Mouse (Mus musculus) hindbrain, embryonic 10.5 days (tissue): ENCODE measurements around the gene Samd14. TPM values are rescaled to one million over a fixed set of nuclear protein-coding genes. Genes with fewer than 3 reads are reported as not detected.
A peak's percentile ranks its signal among the peaks of the same experiment; 100 is the strongest.

Source experiments
- DNase-seq: peaks from one replicate; pipeline ENCODE4 v3.0.0-alpha.2; 2017; ENCODE audit warnings: low spot score
- H3K27ac ChIP-seq: fragments of 300-500 bp; sonication (generic); 2 replicates; pipeline ENCODE4 v1.5.1; 2016; ENCODE audit warnings: mild to moderate bottlenecking, moderate library complexity
- H3K27me3 ChIP-seq: fragments of 300-500 bp; sonication (generic); 2 replicates; pipeline ENCODE4 v1.6.1; 2016; ENCODE audit warnings: mild to moderate bottlenecking; ENCODE audit not compliant: poor library complexity, insufficient read depth, severe bottlenecking
- H3K36me3 ChIP-seq: fragments of 300-500 bp; sonication (generic); 2 replicates; pipeline ENCODE4 v1.6.1; 2016; ENCODE audit warnings: mild to moderate bottlenecking, moderate library complexity
- H3K4me1 ChIP-seq: fragments of 300-500 bp; sonication (generic); replicated peaks from 2 replicates; pipeline ENCODE4 v1.6.1; 2016; ENCODE audit warnings: mild to moderate bottlenecking
- H3K4me3 ChIP-seq: fragments of 300-500 bp; sonication (generic); 2 replicates; pipeline ENCODE4 v1.5.1; 2016; ENCODE audit warnings: mild to moderate bottlenecking, moderate library complexity
- H3K9me3 ChIP-seq: fragments of 300-500 bp; sonication (generic); 2 replicates; pipeline ENCODE4 v1.6.1; 2016; ENCODE audit warnings: mild to moderate bottlenecking, moderate library complexity
- WGBS: fragments of 180-500 bp; shearing (Covaris S2); methylation state at CpG from one replicate; pipeline ENCODE4 v1.1.7; 2016; 5-methylcytosine and 5-hydroxymethylcytosine counted together
- polyA plus RNA-seq: library from polyadenylated mRNA; unstranded; fragments of >200 nt; fragmentation: Nextera tagmentation; extraction: Ambion mirVana; gene quantifications from 2 replicates; pipeline ENCODE4 v1.2.1, GENCODE M21; 2016

Samd14 gene
- polyA plus RNA-seq, 1 experiment from 2014 or later, result 71.5 TPM

DNA sequence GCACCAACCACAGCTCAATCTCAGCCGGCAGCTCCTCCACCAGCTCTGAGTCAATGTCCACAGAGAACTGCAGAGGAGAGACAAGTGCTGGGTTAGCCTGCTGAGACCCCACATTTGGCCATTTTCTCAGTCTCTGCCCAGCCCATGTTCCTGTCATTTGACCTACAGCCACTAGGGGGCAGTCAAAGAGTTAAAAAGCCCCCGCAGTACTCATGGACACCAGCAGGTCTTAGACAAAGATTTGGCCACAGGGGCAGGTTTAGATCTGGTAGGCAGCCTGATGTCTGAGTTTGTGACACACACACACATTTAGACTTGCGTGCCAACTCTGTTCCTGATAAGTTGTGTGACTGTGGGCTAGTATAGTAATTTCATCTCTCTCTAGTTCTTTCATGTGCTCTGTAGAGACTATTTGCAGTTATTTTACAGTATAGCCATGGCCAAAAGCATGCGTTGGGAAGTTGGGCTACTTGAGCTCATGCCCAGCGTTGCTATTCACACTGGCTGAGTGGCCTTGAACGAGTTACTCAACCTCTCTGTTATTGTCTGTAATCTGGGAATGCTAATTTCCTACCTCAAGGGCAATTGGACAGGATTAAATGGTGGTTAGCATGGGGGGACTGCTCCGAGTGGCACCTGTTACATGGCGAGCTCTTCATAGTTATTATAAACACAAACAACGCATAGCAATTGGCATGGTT lies 37.5 kb downstream of the Samd14 start:
- Histone ChIP-seq H3K4me1 (peaks cover 4% of the 10 kb centered on the region; the same call in 1 of the 2 replicates), H3K27ac (no peak overlapping the region), H3K36me3 (no peaks in the 10 kb centered on the region), H3K9me3 (no peaks in the 10 kb centered on the region), H3K27me3 (0 out of 2 replicates have a peak, but pooled peaks cover 11% of the 10 kb centered on the region), H3K4me3 (no peak overlapping the region)
- WGBS, result 63% methylated on average over 9 of the region's 9 CpGs
- DNase-seq, result peak; percentile 62

DNA sequence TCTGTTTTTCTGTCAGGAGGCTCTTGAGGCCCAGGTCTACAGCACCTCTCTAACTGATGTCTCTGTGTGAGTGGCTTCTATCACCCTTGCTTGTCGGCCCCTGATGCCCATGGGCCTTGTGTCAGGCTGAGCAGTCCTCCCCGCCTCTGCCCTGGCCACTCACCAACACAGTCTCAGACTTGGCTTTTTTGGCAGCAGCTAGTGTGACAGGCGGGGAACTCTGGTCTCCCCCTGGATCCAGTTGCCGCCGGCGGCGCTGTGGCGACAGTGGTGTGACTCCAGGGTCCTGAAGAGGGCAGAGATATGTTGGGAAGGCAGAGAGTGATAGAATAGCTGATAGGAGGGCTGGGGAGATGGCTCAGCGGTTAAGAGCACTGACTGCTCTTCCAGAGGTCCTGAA lies 43.4 kb downstream of the Samd14 start:
- Histone ChIP-seq H3K36me3 (0 out of 2 replicates have a peak, but pooled peaks cover 7% of the 10 kb centered on the region), H3K9me3 (no peaks in the 10 kb centered on the region), H3K4me3 (no peak overlapping the region), H3K4me1 (peaks cover 8% of the 10 kb centered on the region), H3K27ac (no peak overlapping the region), H3K27me3 (peaks cover 26% of the 10 kb centered on the region)
- no peak for DNase-seq
- WGBS, result 80% methylated on average over 9 of the region's 9 CpGs

DNA sequence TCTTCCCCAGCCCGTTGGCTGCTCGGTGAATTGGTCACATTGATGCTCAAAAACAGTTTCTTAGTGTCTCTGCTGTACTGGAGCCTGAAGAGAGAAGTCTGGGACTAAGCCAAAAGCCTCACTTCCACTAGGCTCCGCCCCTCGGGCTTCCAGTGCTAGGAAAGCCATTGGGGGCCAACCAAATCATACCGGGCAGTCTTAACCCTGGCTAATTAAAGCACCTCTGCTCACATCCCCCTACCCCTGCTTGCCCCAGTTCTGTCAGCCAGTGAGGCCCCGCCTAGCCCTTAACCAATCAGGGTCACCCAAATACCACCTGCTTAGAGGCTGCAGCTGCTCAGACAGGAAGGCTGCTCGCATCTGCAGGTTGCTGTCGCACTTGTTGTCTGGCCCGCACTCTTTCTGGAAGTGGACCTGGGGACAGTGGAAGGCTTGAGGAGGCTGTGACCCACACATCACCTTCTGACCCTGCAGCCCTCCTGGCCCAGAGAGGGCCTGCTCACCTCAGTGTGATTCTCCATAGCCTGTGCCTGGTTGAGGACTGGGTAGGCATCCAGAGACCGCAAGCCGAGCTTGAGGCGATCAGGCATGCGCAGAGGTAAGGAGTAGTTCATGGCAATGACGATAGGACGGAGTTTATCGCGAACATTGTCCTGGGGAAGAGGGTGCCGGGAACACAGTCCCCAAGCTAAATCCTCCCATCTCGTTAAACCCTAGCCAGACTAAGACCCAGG lies 47.3 kb downstream of the Samd14 start:
- no peak for DNase-seq
- Histone ChIP-seq H3K4me1 (peaks cover 13% of the 10 kb centered on the region), H3K27ac (no peak overlapping the region), H3K27me3 (peaks cover 33% of the 10 kb centered on the region), H3K36me3 (peaks cover 14% of the 10 kb centered on the region; the same call in 1 of the 2 replicates), H3K4me3 (peak overlapping the region; percentile 12; the same call in 1 of the 2 replicates), H3K9me3 (no peaks in the 10 kb centered on the region)
- WGBS, result 27% methylated on average over 19 of the region's 19 CpGs

DNA sequence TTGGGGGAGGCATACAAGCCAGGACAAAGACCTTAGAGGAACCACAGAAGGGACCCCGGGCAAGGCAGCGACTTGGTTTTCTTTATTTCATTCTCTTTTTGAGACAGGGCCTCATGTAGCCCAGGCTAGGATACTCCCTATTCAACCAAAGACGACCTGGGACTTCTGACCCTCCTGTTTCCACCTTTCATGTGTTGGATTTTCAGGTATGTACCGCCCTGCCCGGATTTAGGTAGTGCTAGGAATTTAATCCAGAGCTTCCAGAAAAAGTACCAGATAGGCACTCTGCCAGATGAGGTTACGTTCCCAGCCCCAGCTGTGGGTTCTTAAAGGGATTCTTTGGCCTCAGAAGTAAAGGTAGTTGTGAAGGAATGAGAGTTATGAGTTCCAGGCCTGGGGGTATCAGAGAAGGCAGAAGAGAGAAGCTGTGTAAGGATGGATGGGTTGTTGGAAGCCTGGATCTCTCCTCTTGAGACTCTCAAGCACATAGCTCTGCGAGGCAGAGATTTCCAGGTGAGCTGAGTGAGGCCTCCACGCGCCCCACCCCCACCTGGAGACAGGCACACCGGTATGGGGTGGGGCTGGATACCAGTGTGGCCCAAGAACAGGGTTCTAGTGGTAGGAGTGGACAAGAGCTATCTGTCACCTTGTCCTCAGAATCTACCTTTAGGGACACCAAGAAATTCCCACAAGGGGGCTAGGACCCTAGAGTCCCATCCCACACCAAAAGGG lies 59.7 kb downstream of the Samd14 start:
- Histone ChIP-seq H3K27me3 (peaks cover 14% of the 10 kb centered on the region), H3K27ac (no peak overlapping the region; the same call in 1 of the 2 replicates), H3K4me1 (peaks cover 22% of the 10 kb centered on the region), H3K4me3 (no peak overlapping the region), H3K9me3 (no peaks in the 10 kb centered on the region), H3K36me3 (peaks cover 8% of the 10 kb centered on the region; the same call in 1 of the 2 replicates)
- 81% methylated on average over 10 of the region's 10 CpGs for WGBS
- DNase-seq, result no peak

DNA sequence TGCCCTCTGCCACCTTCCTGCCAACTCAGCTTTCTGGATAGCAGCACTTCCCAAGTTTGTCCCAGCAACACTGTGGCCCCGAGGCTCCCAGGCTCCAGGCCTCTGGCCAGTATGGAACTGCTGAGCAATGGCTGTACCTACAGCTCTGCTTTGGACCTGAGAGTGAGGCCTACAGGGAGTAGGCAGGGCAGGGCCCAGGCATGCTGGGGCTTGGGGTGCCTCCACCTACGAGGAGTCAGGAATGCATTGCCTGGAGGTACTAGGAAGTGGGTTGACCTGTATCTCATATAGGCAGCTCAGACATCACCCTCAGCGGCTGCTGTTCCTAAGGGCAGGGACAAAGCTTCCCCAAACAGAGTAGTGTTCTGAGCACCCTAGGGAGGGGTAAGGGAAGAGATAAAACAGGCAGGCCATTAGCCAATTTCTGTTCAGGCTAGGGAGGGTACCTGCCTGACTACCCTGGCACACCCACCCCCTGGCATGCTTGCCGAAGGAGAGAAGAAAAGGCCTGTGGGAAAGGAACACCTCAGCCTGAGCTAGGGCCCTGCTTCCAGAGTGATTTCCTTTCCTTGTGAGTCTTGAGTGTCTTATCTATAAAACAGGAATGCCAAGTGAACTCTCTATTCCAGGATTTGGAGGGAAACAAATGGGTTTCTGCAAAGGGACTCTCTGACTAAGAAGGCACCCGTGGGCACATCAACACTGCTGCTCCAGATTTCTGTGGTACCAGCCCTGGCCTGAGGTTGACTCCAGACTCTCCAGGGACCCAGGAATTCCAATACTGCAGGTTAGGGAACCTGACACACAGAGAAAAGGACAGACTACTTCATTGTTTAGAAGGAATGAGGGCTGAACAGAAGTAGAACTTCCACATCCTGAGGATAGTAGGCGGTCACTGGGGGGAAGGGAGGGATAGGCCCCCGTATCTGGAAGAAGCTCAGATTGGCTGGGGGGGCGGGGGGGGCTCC lies 60.7 kb downstream of the Samd14 start:
- Histone ChIP-seq H3K9me3 (no peaks in the 10 kb centered on the region), H3K27ac (0 out of 2 replicates have a peak overlapping the region, but pooled peaks have one; percentile 10), H3K4me3 (no peak overlapping the region), H3K36me3 (peaks cover 5% of the 10 kb centered on the region; the same call in 1 of the 2 replicates), H3K4me1 (peaks cover 32% of the 10 kb centered on the region), H3K27me3 (peaks cover 25% of the 10 kb centered on the region)
- WGBS, result 74% methylated on average over 8 of the region's 8 CpGs
- DNase-seq, result no peak

DNA sequence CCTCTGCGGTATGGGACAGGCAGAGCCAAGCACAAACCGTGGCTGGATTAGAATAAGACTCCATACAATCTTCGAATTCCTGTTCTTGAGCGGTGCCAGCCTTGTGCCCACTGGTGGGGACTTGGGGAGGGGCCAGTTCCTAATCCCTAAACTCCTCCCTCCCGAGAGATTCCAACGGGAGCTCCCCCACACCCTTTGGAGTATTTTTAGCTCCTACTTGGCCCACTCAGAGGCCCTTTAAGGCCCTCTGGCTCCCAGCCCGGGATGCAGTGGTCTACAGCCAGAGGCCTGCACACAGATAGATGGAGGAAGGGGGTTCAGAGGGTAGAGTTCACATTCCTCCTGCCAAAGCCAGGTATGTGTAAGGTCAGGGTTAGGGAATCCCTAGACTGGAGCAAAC lies 61.6 kb downstream of the Samd14 start:
- H3K9me3 ChIP-seq, result no peaks in the 10 kb centered on the region
- H3K4me3 ChIP-seq, result no peak overlapping the region
- H3K36me3 ChIP-seq, result no peaks in the 10 kb centered on the region
- no peak for DNase-seq
- no peak overlapping the region for H3K27ac ChIP-seq
- H3K27me3 ChIP-seq, result peaks cover 33% of the 10 kb centered on the region
- WGBS, result 63% methylated on average over 7 of the region's 7 CpGs
- H3K4me1 ChIP-seq, result peaks cover 41% of the 10 kb centered on the region

DNA sequence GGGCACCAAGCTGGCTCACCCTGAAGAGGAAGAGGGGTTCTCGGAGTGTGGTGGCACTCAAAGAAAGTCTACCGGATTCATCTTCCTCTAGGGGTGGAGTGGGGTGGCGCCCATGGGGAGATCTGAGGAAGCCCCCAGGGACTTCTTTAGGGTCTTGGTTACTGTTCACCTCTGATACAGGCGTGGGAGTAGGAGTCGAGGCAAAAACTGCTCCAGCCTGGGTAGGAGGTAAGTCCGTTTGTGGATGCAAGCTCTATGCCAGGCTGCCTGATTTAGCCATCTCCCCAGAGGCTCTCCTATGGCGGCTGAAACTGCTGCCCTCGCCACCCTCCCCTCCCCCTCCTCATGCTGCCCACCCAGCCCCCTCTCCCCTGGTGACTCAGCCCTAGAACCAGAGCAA lies 62.5 kb downstream of the Samd14 start:
- Histone ChIP-seq H3K36me3 (no peaks in the 10 kb centered on the region), H3K27ac (no peak overlapping the region), H3K4me3 (no peak overlapping the region), H3K27me3 (peaks cover 42% of the 10 kb centered on the region), H3K9me3 (no peaks in the 10 kb centered on the region), H3K4me1 (peaks cover 50% of the 10 kb centered on the region)
- WGBS, result 71% methylated on average over 8 of the region's 8 CpGs
- DNase-seq, result no peak

DNA sequence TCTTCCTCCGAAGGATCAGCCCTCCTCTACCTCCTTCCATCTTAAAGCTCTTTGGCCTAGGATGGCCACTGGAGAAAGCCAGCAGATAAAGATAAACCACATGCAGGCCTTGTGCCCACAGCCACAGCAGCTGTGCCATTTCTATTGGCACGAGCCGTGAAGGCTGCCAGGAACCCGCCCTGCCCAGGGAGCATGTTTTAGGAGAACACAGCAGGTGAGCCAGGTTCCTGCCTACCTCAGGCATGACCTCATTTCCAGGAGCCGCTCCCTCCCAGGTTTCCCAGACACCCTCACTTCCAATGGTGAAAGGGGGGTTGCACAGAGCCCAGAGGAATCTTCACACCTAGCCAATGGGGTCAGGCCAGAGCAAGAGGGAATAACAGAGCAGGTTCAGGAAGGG lies 63.1 kb downstream of the Samd14 start:
- H3K36me3 ChIP-seq, result no peaks in the 10 kb centered on the region
- peaks cover 55% of the 10 kb centered on the region for H3K4me1 ChIP-seq
- no peak overlapping the region for H3K4me3 ChIP-seq
- DNase-seq, result no peak
- WGBS, result 76% methylated on average over 5 of the region's 5 CpGs
- no peak overlapping the region for H3K27ac ChIP-seq
- no peaks in the 10 kb centered on the region for H3K9me3 ChIP-seq
- peaks cover 49% of the 10 kb centered on the region for H3K27me3 ChIP-seq

DNA sequence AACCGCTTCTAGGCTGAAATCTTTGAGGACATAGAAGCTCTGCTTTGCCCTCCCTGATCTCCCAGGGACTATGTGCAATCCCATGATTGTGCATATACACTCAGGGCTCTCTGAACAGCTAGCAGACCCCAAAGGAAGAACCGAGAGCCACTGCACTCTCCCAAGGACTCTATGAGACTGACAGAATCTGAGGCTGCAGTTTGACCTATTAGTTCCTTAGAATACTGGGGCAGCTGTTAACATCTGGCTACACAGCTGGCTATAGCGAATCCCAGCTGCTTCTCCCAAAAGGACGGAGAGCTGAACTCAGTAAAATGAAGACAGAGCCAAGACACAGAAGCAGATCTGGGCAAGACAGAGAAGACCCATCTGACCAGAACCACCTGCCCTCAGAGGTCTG lies 64.2 kb downstream of the Samd14 start:
- 77% methylated on average over 4 of the region's 4 CpGs for WGBS
- no peak for DNase-seq
- Histone ChIP-seq H3K36me3 (no peaks in the 10 kb centered on the region), H3K27ac (no peak overlapping the region), H3K9me3 (no peaks in the 10 kb centered on the region), H3K4me1 (peaks cover 58% of the 10 kb centered on the region), H3K4me3 (no peak overlapping the region), H3K27me3 (peaks cover 59% of the 10 kb centered on the region)

DNA sequence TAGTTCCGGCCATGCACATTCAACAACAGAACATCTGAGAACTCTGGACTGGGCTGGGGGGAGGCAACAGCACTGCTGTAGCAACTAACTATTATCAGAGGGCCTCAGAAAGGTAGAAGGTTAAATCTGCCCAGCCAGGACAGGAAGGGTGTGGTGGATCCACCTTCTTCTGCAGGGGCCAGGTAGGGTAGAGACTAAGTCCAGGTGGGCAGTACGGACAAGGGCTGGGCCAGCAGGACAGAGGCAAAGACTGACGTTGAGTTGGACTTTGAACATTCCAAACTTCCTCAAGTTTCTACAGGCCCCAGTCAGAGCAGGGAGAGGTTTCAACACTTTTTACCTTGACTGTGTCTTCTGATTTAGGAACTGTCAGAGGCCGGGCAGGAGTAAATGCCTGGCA lies 65.0 kb downstream of the Samd14 start:
- Histone ChIP-seq H3K4me1 (peaks cover 63% of the 10 kb centered on the region), H3K4me3 (peak overlapping the region; percentile 69), H3K9me3 (no peaks in the 10 kb centered on the region), H3K27ac (no peak overlapping the region), H3K27me3 (peaks cover 67% of the 10 kb centered on the region), H3K36me3 (no peaks in the 10 kb centered on the region)
- 77% methylated on average over 4 of the region's 4 CpGs for WGBS
- no peak for DNase-seq

DNA sequence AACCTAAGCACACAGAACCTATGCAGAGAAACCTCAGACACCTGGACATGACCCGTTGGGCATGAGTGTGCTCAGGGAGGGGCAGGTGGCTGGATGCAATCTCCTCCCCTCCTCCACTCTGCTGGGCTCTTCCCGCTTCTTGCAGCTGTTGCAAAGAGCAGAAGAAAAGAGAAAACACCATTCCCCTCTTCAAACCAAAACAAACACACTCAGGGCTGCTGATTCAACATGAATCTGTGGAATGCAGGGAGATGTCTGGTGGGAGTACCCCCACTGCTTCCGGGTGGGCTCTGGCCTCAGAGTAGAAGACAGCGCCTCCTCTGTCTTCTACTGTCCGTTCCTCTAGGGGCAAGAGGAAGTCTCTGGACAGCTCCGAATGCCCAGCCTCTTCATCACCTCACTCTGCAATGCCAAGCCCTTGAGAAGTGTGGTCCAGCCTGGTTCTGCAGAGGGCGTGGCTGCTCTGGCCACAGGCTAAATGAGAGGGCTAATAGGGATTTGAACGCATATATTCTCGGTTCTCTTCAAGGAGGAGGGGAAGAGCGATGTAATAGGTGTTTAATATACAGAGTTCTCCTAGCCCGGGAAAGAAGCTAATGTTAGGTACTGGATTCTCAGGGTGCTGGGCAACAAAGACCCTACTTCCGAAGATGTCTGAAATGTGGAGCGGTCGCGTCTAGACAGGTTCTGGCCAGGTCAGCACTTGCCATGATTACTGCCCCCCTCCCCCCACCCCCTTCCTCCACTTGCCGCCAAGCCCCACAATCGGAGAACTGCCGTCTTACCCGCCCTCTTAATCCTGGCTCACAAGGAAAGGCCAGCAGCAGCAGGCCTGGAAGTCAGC lies 65.7 kb downstream of the Samd14 start:
- Histone ChIP-seq H3K36me3 (no peaks in the 10 kb centered on the region), H3K27ac (peak overlapping the region; percentile 78; the same call in 1 of the 2 replicates), H3K4me3 (peak overlapping the region; percentile 69), H3K27me3 (peaks cover 69% of the 10 kb centered on the region), H3K4me1 (peaks cover 68% of the 10 kb centered on the region), H3K9me3 (no peaks in the 10 kb centered on the region)
- peak; percentile 21 for DNase-seq
- 9% methylated on average over 19 of the region's 19 CpGs for WGBS
